Mouse (Mus musculus): ENCODE data around the gene Ppard.

- no peak for TF ChIP-seq EP300 (IDR thresholded peaks at IDR 0.05; ENCODE audit: low read depth)
- TF ChIP-seq CTCF (IDR thresholded peaks at IDR 0.05; ENCODE audit: low read depth): peak; percentile 100
These were observed at the start of gene Ppard for GRCm38 (mm10) chr17:28232475-28233060.
